Mouse (Mus musculus) E14TG2a.4 (cell line): Measurements from ENCODE around the gene Pde6g.

Experiments
- CTCF ChIP-seq: conservative IDR thresholded peaks from 2 replicates; pipeline ENCODE4 v1.5.1; 2014; ENCODE audit warnings: low read length
- NANOG ChIP-seq: IDR thresholded peaks from 2 replicates; pipeline ENCODE4 v1.6.1; 2014; ENCODE audit warnings: borderline replicate concordance, low read length, mixed read lengths
- POU5F1 ChIP-seq: IDR thresholded peaks from 2 replicates; pipeline ENCODE4 v1.6.1; 2014; ENCODE audit warnings: low read length, borderline replicate concordance

DNA sequence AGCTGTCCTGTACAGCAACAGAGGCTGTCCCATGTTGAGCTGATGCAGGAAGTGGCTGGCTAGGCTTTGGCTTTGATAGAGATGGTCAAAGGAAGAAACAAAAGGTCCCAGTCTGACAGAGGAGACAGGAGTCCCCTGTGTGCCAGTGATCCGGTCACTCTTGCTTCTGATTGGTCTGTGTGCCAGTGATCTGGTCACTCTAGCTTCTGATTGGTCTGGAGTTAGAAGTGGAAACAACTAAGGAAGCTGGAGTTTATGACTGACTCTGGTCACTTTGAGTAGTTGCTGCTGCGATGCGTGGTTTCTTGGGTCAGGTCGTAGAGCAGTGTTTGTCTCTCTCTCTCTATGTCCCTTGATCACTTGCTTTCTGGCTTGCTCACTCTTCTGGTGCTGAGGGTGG lies 48.4 kb upstream of the Pde6g start:
- no peak for TF ChIP-seq CTCF
- TF ChIP-seq NANOG: no peak
- TF ChIP-seq POU5F1: no peak
